Mouse (Mus musculus): ENCODE data around the gene Kif3b.
A peak's percentile ranks its signal among the peaks of the same experiment; 100 is the strongest.
"Not testable (repeated sequence)": the region's sequence is repeated elsewhere in the genome, so short reads cannot be mapped to it uniquely, and the experiment has no call there.

Kif3b gene

DNA sequence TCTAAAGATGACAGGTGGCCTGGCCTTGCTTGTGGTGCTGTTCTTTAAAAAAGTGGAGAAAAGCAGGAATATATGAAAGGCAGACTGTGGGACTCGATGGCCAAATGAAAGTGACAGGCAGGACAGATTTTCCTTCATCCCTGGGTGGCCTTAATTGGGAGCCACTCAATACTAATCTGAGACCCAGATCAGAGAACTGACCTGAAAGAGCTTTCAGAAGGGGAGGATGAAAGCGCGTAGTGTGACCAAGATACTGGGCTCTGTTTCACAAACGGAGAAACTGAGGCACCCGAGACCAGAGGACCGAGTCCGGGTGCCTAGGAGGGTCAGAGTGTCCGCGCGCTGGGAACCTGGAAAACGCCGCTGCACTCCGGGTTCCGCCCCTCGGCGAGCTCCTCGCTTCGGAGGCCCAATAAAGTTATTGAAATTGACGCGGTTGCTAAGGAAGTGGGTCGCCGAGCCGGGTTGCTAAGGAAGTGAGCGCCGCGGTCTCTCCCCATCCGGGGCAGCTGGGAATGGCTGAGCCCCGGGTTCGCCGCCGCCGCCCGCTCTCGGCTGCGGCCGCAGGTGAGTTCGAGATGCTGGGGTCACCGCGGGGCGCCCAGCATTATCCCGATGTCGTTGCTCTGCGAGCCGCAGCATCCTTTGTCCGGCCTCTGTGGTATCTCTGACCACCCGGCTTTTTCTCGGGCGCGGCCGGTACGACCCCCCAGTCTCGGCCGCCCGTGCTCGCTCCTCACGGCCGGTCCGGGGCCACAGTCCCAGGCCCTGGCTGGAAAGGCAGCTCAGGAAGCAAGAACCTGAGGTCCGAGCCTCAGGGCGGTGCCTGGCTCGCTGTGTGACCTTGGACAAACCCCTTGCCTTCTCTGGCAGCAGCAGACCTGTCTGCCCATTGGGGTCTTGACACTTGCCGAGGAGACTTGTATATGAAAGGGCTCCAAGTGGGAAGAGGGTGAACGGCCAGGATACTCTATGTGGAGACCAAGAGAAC, at the start of gene Kif3b:
Gene Kif3b, plus strand, starts transcription at position 476 of the 991 bp plus-strand sequence.
- peak; percentile 77 to 83 for DNase-seq (ENCODE audit: low spot score in 2 of 2)

DNA sequence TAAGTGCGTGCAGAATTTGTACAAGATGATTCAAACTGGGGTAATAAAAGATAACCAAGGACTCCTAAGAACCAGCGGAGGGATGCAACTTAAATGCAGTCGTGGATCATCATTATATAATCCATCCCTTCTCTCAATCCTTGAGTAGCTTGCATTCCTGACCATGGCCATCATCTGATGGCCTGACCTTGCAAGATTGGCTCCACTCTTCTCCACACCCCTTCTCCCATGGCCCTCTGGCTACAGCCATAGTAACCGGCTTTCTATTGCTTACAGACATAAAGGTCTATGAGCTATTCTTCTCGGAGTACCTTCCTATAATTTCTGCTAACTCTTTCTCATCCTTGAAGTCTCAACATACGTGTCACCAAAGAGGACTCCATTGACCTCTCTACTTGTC, 49.1 kb upstream of the Kif3b start:
- no peak for DNase-seq (ENCODE audit: low spot score in 2 of 2)

DNA sequence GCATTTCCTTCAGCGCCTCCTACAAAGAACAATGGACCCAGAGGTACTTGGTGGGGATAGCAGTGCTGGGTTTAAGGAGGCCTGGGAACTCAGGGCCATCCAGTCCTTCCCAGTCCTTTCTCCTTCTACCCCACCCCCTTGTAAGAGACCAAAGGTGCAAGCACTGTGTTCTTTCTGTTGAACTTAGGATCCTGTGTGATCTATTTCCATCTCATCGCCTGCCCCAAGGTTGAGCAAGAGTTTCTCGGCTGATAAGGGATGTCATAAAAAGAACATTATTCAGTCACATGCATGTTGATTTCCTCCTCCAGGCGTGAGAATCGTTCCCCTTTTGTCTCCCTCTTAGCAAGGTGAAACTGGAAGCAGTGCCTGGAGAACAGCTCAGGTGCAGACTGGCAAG, 41.5 kb upstream of the Kif3b start:
- no peak for DNase-seq (ENCODE audit: low spot score in 2 of 2)

DNA sequence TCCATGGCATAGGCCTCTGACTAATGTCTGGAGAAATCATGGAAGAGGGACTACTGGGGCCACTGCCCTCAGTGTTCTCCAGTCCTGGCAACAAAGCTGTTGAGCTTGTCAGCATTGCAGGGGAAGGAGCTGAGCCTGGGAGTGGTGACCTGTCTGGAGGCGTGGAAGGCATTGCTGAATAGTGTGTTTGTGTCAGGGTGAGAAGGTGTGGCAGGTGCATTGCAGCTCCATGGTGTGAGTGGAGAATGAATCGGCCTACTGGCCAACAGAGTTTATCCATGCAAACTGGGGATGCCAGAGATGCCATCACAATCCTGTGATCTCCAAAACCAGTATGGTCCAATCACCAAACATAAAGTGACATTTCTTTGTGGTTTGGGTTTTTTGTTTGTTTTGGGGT, 34.6 kb upstream of the Kif3b start:
- DNase-seq (ENCODE audit: low spot score in 2 of 2), result no peak

DNA sequence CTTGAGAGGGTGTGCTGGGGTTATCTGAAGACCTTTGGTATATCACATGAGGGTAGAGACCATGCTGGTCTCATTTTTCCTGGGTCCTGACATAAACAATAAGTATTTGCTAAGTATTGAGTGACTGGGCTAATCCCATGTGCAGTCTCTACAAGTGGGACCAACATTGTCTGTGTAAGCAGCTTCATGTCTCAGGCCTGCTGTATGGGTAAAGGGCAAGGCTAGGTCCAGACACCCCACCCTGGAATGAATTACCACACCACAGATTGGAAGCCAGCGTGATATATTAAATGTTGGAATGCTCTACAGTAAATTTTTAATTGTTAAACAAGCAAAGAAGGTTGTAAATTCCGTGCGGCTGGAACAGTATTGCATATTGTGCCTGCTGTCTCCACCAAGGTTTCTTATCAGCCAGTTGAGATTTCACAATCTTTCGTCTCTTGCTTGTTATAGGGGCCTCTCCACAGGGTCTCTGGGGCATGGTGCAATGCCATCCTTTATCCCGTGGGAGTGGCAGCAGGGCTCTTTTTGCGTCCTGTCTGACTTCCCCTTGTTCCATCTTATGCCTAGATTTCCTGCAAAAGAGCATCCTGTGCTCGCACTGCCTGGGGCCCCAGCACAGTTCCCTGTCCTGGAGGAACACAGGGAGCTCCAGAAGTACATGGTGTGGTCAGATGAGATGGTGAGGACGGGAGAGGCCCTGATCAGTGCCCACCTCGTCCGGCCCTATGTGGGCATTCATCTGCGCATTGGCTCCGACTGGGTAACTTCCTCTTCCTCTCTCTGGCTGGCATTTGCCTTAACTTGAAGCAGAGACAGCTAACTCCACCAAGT, 32.0 kb upstream of the Kif3b start:
- DNase-seq (ENCODE audit: low spot score in 2 of 2), result no peak

DNA sequence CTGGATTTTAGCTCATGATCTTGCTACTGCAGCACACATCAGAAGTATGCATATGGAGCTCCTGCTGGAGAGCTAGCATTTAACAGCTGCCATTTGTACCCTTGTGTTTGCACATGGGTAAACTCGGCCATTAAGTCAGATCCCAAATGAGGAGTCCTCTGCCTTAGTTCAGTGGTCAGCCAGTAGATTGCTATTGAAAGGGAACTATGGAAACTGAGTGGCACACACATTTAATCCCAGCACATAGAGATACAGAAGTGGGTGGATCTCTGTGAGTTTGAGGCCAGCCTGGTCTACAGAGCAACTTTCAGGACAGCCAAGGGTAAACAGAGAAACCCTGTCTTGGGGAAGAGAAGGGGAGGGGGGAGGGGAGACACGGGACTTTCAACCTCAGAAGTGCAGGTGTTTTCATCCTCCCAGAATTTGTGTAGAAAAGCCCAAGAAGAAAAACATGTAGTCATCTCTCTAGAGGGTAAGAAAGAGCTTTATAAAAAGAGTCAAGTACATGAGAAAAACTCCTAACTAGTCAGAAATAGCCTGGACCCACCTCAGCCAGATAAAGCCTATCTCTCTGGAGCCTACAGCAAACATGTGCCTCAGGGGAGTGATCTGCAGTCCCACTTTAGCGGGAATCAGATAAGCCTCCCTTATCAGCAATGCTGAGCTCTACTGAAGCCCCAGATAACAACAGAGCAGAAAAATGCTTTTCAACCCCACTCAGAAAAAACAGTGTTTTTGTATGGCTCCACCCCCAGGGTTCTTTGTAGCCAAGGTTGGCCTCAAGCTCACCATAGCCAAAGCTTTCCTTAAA, 31.1 kb upstream of the Kif3b start:
- DNase-seq (ENCODE audit: low spot score in 2 of 2), result no peak

DNA sequence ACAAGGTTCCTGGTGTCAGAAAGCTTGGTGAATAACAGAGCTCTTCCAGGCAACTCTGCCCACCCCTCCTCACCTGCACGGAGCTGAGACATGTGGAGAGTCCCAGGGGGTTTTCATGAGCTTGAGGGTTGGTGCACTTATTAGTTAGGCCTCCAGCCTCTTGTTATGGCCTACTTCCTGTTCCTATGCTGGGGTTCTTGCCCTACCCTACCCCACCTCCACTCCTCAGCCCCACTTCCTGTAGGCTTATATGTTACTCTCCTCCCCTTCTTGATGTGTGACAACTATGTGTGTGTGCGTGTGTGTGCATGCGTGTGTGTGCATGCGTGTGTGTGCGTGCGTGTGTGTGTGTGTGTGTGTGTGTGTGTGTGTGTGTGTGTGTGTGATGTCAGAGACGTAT, 28.2 kb upstream of the Kif3b start:
- no peak for DNase-seq (ENCODE audit: low spot score in 2 of 2)

DNA sequence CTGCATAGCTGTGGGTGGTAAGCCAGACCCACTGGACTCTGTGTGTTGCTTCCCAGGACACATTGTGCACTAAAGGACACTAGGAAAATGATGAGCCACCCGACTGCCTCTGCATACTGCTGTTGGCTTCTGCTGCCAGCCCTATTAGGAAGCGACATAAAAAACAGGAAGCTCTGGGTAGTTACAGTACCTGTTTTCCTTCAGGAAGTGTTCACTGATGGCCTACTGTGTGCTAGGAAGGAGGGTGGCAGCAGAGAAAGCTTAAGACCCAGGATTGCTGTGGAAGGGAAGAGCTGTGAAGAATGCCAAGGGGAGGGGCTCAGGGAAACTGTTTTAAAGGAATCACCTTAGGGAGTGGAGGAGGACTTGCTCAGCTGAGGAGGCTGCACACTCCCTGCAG, 23.9 kb upstream of the Kif3b start:
- no peak for DNase-seq (ENCODE audit: low spot score in 2 of 2)

DNA sequence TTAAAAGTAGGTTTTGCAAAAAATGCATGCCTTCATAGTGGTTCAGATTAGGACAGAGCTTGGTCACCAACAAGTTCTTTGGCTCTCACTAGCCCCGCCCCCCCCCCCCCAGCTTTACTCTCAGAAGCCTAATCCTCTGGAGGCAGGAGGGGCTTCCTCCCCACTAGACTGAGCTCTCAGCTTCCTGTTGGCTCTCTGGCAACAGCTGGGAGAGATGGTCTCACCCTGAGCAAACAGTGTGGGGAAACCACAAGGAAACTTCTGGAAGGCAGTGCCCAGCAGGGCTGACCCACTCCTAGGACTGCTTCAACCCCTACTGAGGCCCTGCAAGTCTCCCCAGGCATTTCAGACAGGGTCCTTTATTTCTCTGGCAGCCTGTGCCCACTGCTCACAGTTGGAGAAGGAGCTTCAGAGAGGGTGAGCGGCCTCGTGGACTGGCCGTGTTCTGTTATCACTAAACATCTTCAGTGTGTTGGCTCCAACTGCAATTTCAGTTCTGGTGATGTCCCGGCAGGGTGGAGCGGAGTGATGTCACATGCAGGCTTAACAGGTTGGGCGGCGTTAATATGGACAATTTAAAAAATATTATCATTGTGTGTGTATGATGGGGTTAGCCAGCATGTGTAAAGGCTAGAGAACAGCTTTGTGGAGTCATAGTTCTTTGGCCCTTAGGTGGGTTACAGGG, 20.8 kb upstream of the Kif3b start:
- not testable (repeated sequence) for DNase-seq (ENCODE audit: low spot score in 2 of 2)

DNA sequence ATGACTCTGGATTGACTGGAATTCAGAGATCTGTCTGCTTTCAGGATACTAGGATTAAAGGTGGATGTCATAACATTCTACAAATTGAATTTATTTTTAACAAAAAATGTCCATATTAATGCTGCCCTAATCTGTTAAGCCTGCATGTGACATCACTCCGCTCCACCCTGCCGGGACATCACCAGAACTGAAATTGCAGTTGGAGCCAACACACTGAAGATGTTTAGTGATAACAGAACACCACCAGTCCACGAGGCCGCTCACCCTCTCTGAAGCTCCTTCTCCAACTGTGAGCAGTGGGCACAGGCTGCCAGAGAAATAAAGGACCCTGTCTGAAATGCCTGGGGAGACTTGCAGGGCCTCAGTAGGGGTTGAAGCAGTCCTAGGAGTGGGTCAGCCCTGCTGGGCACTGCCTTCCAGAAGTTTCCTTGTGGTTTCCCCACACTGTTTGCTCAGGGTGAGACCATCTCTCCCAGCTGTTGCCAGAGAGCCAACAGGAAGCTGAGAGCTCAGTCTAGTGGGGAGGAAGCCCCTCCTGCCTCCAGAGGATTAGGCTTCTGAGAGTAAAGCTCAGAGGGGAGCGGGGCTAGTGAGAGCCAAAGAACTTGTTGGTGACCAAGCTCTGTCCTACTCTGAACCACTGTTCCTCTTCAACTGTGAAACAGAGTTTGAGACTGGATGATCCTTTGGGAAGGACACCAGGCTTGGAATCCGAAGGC, 16.9 kb upstream of the Kif3b start:
- DNase-seq (ENCODE audit: low spot score in 2 of 2), result not testable (repeated sequence)

DNA sequence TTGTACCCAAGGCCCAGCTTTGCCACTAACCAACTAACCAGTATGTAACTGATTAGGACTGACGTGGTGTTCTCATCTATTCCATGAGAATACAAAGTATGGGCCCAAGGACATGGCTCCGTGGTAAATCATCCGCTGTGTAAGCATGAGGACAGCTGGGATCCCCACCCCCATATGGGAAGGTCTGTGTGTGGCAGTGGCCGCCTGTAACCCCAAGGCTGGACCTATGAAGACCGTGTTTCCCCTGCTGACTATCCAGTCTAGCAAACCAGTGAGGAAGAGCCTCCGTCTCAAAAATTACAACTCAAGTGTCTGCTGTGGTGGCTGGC, 16.3 kb upstream of the Kif3b start:
- DNase-seq (ENCODE audit: low spot score in 2 of 2), result no peak

DNA sequence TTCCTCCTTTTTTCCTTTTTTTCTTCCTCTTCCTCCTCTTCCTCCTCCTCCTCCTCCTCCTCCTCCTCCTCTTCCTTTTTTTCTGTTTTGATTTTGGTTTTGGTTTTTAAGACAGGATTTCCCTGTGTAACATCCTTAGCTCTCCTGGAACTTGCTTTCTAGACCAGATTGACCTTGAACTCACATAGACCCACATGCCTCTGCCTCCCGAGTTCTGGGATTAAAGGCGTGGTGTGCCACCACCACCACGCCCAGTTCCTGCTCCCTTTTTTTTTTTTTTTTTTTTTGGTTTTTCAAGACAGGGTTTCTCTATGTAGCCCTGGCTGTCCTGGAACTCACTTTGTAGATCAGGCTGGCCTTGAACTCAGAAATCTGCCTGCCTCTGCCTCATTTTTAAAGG, 15.6 kb upstream of the Kif3b start:
- DNase-seq (ENCODE audit: low spot score in 2 of 2), result not testable (repeated sequence)

DNA sequence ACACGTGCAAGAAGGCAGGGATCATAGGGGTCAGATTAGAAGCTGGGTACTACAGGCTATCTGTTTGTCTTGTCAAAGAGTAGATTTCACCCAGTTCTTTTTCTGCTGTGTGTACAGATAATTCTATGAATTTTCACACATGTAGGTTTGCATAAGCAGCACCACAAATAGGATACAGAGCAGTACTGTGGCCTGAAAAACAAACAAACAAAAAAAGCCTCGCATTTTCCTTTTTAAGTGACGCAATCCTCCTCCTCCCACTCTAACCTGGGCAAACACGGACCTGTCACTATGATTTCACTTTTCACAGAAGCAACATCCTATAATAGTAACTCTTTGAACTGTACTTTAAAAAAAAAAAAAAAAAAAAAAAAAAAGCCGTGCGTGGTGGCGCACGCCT, 14.8 kb upstream of the Kif3b start:
- no peak for DNase-seq (ENCODE audit: low spot score in 2 of 2)

DNA sequence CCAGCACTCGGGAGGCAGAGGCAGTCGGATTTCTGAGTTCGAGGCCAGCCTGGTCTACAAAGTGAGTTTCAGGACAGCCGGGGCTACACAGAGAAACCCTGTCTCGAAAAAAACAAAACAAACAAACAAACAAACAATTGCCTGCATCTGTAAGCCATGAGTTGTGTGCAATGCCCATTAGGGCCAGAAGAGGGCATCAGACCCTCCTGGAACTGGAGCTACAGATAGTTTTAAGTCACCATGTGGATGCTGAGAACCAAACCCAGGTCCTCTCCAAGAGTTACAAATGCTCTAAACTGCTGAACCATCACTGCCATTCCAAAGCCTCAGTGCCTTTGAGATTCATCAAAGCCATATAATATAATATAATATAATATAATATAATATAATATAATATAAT, 14.4 kb upstream of the Kif3b start:
- DNase-seq (ENCODE audit: low spot score in 2 of 2), result not testable (repeated sequence)

DNA sequence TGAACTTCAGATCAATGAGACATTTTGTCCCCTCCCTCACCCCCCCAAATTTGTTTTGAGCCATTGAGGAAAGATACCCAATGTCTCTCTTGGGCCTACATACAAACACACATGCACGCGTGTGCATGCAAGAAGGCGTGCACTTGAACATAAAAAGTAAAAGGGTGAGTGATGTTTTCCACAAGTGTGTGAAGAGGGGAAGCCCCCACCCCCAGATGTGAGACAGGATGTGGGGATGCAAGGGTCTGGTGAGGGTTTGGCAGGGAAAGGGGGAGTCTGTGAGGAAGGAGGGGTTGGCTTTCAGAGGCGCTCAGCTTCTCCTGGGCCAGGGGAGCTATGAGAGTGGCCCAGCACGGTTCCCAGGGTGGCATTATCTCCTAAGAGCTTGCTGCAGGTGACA, 12.9 kb upstream of the Kif3b start:
- no peak for DNase-seq (ENCODE audit: low spot score in 2 of 2)

DNA sequence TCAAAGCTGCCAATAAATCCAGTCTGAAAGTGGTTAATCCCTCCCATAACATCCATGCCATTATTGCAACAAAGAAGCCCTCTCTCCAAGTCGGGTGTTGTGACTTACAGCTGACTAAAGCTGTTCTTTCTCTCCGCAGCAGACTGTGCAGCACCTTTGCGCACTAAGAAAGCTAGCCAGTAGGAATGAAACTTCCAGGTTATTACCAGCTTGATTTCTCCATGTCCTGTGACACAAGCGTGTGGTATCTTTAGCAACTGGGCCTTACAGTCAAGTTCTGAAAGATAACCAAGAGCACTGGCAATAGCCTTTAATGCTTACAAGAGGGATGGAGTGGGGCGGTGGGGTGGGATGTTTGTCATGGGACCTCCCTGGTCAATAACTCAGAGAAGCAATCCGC, 7.3 kb upstream of the Kif3b start:
- no peak for DNase-seq (ENCODE audit: low spot score in 2 of 2)

DNA sequence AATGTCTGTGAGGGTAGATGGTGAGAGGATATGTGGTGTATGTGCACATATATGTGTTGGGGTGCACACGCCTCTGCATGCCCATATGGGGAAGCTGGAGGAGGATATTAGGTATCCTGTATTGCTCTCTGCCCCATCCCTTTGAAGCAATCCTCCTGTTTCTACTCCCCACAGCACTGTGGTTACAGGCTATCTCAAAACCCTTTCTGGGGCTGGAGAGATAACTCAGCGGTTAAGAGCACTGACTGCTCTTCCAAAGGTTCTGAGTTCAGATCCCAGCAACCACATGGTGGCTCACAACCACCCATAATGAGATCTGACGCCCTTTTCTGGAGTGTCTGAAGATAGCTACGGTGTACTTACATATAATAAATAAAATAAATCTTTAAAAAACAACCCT, 4.7 kb upstream of the Kif3b start:
- no peak for DNase-seq (ENCODE audit: low spot score in 2 of 2)

DNA sequence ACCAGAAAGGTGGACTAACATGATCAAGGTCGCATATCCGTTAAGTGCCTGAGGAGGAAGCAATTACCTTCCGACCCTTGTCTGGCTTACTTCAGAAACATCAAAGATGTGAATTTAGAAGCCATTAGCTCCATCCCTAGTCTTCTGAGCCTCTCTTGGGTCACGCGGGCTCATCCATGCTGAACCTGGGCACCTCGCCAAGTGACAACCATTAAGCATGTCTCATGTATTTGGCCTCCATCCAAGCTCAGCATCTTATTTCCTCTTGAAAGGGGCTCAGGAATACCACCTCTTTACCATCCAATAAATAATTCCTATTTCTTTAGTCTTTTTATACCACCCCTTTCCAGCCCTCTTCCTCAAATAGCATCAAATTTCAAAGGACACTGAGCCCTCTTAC, 3.4 kb upstream of the Kif3b start:
- no peak for DNase-seq (ENCODE audit: low spot score in 2 of 2)

DNA sequence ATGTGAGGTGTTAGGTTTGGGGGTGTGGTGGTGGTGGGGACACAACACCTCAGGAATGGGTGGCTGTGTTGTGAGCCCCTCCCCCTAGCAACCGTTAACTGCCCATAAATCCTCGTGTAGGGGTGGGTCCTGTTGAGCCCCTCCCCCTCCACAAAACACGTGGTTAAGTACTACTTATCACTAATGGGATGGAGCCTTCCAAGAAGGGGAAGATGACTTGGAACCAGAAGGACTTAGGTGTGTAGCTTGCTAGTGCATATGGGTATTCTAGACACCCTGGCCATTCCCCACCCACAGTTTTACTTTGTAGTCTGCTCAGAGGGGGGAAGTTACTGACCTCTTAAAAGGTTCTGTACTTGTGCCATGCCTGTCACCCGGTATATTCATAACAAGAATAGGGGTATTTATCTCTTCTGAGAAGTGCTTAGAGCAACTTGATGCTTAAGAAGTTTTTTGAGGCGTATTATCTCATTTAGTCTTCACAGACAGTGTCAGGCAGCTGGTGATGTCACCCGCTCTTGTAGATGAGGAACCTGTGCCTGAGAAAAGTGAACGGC, 1.2 kb downstream of the Kif3b start:
- DNase-seq (ENCODE audit: low spot score in 2 of 2), result no peak

DNA sequence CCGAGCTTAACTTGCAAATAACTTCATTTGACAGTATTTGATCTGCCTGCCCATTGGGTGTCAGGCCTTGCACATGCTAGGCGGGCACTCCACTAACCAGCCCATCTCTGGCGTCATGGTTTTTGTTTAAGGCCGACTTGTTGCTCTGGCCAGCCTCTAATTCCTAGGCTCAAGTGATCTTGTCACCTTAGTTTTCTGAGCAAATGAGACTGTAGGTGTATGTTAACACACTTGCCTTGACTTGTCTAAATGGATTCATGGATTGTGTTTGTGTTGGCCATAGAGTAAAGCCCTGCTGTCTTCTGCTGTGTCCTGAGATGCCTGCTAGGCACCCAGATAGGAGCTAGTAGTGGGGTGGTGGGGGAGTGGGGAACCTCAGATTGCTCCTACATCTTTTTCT, 4.0 kb downstream of the Kif3b start:
- DNase-seq (ENCODE audit: low spot score in 2 of 2), result no peak

DNA sequence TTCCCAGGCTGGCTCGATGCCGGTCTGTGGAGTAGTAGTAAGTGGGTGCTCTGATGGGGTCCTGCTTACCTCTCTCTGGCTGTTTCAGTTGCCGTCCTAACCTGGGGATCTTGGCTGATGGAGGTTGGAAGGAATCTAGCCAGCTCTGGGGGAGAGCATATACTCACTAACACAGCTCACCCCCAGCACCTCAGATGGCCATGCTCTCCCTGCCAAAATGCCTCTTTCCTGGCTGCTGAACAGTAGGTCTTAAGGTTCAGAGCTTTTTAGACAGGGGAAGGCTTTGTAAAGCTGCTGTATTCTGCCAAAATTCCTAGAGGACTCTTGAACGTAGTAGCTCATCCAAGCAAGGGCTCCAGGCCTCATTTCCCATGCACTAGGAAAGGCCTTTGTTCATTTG, 6.6 kb downstream of the Kif3b start:
- no peak for DNase-seq (ENCODE audit: low spot score in 2 of 2)
